Mouse (Mus musculus) kidney, adult 8-10 months (tissue): ENCODE data around the gene Pard3b.

Source experiments
- DNase-seq, 2 experiments: peaks; one replicate each; pipeline ENCODE4 v3.0.0; 2022

The Pard3b gene

GRCm38 (mm10) chr1:62412019-62412418 lies 773.4 kb downstream of the Pard3b start:
- DNase-seq, result no peak

- no peak for DNase-seq
Measured at GRCm38 (mm10) chr1:62412988-62413387, 774.4 kb downstream of the Pard3b start.

GRCm38 (mm10) chr1:62414521-62414920 lies 775.9 kb downstream of the Pard3b start:
- no peak for DNase-seq

- no peak for DNase-seq
Measured at GRCm38 (mm10) chr1:62416627-62417374, 778.2 kb downstream of the Pard3b start.

- peak; percentile 10 to 37 for DNase-seq
Measured at GRCm38 (mm10) chr1:62422896-62423650, 784.4 kb downstream of the Pard3b start.

- DNase-seq, result no peak
Measured at GRCm38 (mm10) chr1:62425369-62425768, 786.7 kb downstream of the Pard3b start.

- DNase-seq, result peak; percentile 9 to 47
Measured at GRCm38 (mm10) chr1:62428736-62429135, 790.1 kb downstream of the Pard3b start.

GRCm38 (mm10) chr1:62429333-62430182 lies 790.9 kb downstream of the Pard3b start:
- no peak for DNase-seq

- no peak for DNase-seq
Measured at GRCm38 (mm10) chr1:62431054-62431453, 792.4 kb downstream of the Pard3b start.

GRCm38 (mm10) chr1:62433891-62434290 lies 795.3 kb downstream of the Pard3b start:
- no peak for DNase-seq

GRCm38 (mm10) chr1:62435844-62436243 lies 797.2 kb downstream of the Pard3b start:
- no peak for DNase-seq

GRCm38 (mm10) chr1:62436304-62436703 lies 797.7 kb downstream of the Pard3b start:
- no peak for DNase-seq

GRCm38 (mm10) chr1:62437493-62437892 lies 798.9 kb downstream of the Pard3b start:
- no peak for DNase-seq

- no peak for DNase-seq
Measured at GRCm38 (mm10) chr1:62444406-62444805, 805.8 kb downstream of the Pard3b start.

- DNase-seq, result peak in 1 of 2 experiments; percentile 13
Measured at GRCm38 (mm10) chr1:62446818-62447217, 808.2 kb downstream of the Pard3b start.

- DNase-seq, result no peak
Measured at GRCm38 (mm10) chr1:62449193-62449875, 810.7 kb downstream of the Pard3b start.

GRCm38 (mm10) chr1:62465536-62465935 lies 826.9 kb downstream of the Pard3b start:
- DNase-seq, result no peak

GRCm38 (mm10) chr1:62466544-62466943 lies 827.9 kb downstream of the Pard3b start:
- DNase-seq, result no peak

GRCm38 (mm10) chr1:62483059-62483458 lies 844.4 kb downstream of the Pard3b start:
- DNase-seq, result no peak

- DNase-seq, result no peak
Measured at GRCm38 (mm10) chr1:62488871-62489270, 850.2 kb downstream of the Pard3b start.

GRCm38 (mm10) chr1:62499146-62499545 lies 860.5 kb downstream of the Pard3b start:
- DNase-seq, result peak in 1 of 2 experiments; percentile 6

GRCm38 (mm10) chr1:62510501-62510900 lies 871.9 kb downstream of the Pard3b start:
- DNase-seq, result no peak

- no peak for DNase-seq
Measured at GRCm38 (mm10) chr1:62511681-62512080, 873.1 kb downstream of the Pard3b start.
